Mouse (Mus musculus) bone marrow, adult 2 months (tissue): ENCODE measurements around the gene Atp7a. TPM values are rescaled to one million over a fixed set of nuclear protein-coding genes. Genes with fewer than 3 reads are reported as not detected.
A peak's percentile ranks its signal among the peaks of the same experiment; 100 is the strongest.
"Not testable (repeated sequence)": the region's sequence is repeated elsewhere in the genome, so short reads cannot be mapped to it uniquely, and the experiment has no call there.

Source experiments
- H3K27ac ChIP-seq: fragments of 200-500 bp; 2 replicates; pipeline ENCODE4 v1.5.1; 2012; ENCODE audit warnings: low read depth, mild to moderate bottlenecking, control low read depth, inconsistent platforms, low read length; ENCODE audit not compliant: control insufficient read depth, poor library complexity, insufficient read depth
- H3K4me1 ChIP-seq: fragments of 200-500 bp; 2 replicates; pipeline ENCODE4 v1.6.1; 2011; ENCODE audit warnings: low read length; ENCODE audit not compliant: control insufficient read depth, insufficient read depth
- H3K4me3 ChIP-seq: fragments of 200-500 bp; replicated peaks from 2 replicates; pipeline ENCODE3; 2011; ENCODE audit warnings: mild to moderate bottlenecking, low read depth, low read length, control low read depth; ENCODE audit not compliant: control insufficient read depth
- CTCF ChIP-seq: fragments of 200-500 bp; IDR thresholded peaks from 2 replicates; pipeline ENCODE4 v1.5.1; 2011; ENCODE audit warnings: low read length, control low read depth; ENCODE audit not compliant: control insufficient read depth, insufficient read depth
- POLR2A ChIP-seq: fragments of 200-500 bp; IDR thresholded peaks from 2 replicates; pipeline ENCODE4 v1.6.1; 2011; ENCODE audit warnings: low read depth, mild to moderate bottlenecking, control low read depth, low read length, borderline replicate concordance; ENCODE audit not compliant: control insufficient read depth
- WGBS: fragments of 180-500 bp; shearing (Covaris S2); methylation state at CpG from one replicate; pipeline ENCODE4 v1.1.7; 2018; 5-methylcytosine and 5-hydroxymethylcytosine counted together
- polyA plus RNA-seq: library from polyadenylated mRNA; stranded (reverse); fragments of >200 nt; gene quantifications from 2 replicates; pipeline ENCODE4 v1.2.4, GENCODE M21; 2011; ENCODE audit warnings: low replicate concordance; ENCODE audit not compliant: missing spikeins, insufficient read depth, insufficient read length

Atp7a gene
- 0.59 and 5.5 TPM in 2 replicates for polyA plus RNA-seq

- Histone ChIP-seq H3K27ac (peak within 1 kb of the TSS; percentile 79), H3K4me3 (peak within 1 kb of the TSS; percentile 78), H3K4me1 (no peaks in the 10 kb centered on the region; the same call in 1 of the 2 replicates)
- TF ChIP-seq POLR2A (peak; percentile 92), CTCF (peak; percentile 82)
- WGBS: 12% methylated on average over 36 of the region's 36 CpGs
These were observed at the start of gene Atp7a for GRCm38 (mm10) chrX:106026418-106027342. Atp7a (plus strand) TSS chrX:106027276.

GRCm38 (mm10) chrX:106001605-106002004 is 25.5 kb upstream of the Atp7a start:
- no peak overlapping the region for H3K27ac ChIP-seq
- H3K4me1 ChIP-seq: no peaks in the 10 kb centered on the region
- 65% methylated on average over 1 of the region's 1 CpGs for WGBS
- TF ChIP-seq POLR2A (no peak), CTCF (no peak)
- no peak overlapping the region for H3K4me3 ChIP-seq

GRCm38 (mm10) chrX:106010762-106011161 is 16.3 kb upstream of the Atp7a start:
- WGBS: 15% methylated on average over 3 of the region's 3 CpGs
- no peak for TF ChIP-seq CTCF
- no peak for TF ChIP-seq POLR2A
- H3K4me3 ChIP-seq: peak overlapping the region; percentile 98
- no peaks in the 10 kb centered on the region for H3K4me1 ChIP-seq
- H3K27ac ChIP-seq: no peak overlapping the region; the same call in 1 of the 2 replicates

DNA sequence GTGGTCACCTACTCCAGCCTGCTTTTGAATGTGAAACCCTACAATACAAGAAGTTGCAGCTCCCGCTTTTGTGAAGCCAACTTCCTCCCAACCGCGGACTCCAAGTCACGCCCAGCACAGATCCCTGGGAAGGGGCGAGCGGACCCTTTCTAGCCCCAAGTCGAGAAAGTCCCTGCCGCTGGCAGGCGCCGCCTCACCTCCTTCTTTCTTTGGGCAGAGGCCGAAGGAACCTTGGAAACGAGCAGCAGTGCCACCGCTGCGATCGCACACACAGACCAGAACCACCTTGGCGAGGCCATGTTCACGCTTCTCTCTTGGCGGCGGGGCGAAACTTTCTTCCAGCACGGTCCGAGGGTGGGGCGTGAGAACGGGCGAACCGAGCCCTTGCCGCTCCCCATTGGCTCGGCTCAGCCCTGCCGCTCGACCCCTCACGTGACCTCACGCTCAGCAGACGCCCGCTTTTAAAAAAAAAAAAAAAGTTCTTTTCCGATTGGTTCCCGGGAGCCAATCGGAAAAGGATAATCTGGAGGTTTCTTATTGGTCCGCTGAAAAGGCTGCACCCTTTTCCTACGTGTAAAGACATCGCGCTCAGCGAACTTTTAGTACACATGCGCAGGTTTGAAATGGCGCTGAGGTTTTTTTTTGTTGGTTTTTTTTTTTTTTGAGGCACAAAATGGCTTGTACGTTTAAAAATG is 15.5 kb upstream of the Atp7a start, which contains the start of gene Magt1:
Gene Magt1 (minus strand): TSS at position 442 of the 695 bp plus-strand sequence.
- Histone ChIP-seq H3K4me3 (peak within 1 kb of the TSS; percentile 98), H3K27ac (peak within 1 kb of the TSS; percentile 97), H3K4me1 (no peaks in the 10 kb centered on the region)
- TF ChIP-seq POLR2A (peak; percentile 87), CTCF (no peak)
- 8% methylated on average over 44 of the region's 45 CpGs for WGBS

GRCm38 (mm10) chrX:106012559-106012958 is 14.5 kb upstream of the Atp7a start:
- WGBS: 56% methylated on average over 3 of the region's 3 CpGs
- Histone ChIP-seq H3K27ac (no peak overlapping the region), H3K4me1 (no peaks in the 10 kb centered on the region), H3K4me3 (no peak overlapping the region)
- no peak for TF ChIP-seq POLR2A
- TF ChIP-seq CTCF: no peak

DNA sequence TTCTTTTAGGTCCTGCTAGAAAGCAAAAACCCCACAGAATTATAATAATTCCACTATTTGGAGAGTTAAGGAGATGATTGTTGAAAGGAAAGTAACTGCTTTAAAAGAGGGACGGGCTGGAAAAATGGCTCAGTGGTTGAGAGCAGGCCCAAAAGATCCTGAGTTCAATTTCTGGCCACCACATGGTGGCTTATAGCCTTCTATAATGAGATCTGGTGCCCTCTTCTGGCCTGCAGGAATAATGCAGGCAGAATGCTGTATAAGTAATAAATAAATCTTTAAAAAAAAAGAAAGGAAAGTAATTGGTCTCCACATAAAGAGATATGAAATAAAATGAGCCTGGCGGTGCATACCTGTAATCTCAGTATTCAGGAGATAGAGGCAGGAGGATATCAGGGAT is 13.9 kb upstream of the Atp7a start:
- TF ChIP-seq POLR2A (no peak), CTCF (no peak)
- 16% methylated on average over 2 of the region's 2 CpGs for WGBS
- Histone ChIP-seq H3K4me1 (no peaks in the 10 kb centered on the region), H3K4me3 (no peak overlapping the region), H3K27ac (no peak overlapping the region)

- WGBS: 49% methylated on average over 2 of the region's 2 CpGs
- not testable (repeated sequence) for H3K27ac ChIP-seq, H3K4me1 ChIP-seq, H3K4me3 ChIP-seq
These were observed 12.2 kb upstream of the Atp7a start for GRCm38 (mm10) chrX:106014741-106015377.

DNA sequence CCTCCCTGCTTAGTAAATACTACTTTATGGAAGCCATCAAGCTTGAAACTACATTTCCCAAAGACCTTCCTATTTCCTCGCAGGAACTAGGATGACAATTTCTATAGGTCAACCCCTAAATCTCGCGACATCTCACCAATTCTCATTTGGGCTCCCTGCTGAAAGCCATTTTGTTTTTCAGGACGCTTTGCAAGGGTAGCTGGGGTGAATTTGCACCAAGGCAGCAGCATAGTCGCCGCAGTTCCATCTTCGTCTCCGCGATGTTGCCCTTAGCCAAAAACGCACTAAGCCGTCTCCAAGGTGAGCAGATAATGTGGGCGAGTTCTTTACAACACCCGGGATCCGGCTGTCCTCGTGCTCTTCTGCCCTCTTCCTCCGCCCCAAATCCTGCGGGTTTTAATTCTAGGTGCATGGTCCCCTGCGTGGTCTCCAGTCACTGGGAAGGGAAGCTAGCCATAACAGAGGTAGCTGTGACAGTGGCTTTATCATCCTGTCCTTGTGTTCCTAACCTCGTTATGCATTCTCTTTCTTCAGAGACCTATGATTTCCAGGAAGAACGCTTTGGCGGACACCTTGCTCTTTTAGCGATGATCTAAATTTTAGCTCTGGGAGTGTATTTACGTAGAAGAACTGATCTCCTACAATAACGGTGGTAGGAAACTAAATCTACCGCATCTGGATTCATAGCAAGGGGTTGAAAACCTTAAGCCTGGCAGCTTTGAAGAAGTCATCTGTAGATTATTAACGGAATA is 11.3 kb upstream of the Atp7a start, which contains the start of gene Cox7b:
Gene Cox7b (plus strand): TSS at position 130 of the 752 bp plus-strand sequence.
- Histone ChIP-seq H3K4me3 (peak within 1 kb of the TSS; percentile 79), H3K27ac (peak within 1 kb of the TSS; percentile 59), H3K4me1 (no peaks in the 10 kb centered on the region)
- WGBS: 8% methylated on average over 26 of the region's 26 CpGs
- no peak for TF ChIP-seq CTCF
- TF ChIP-seq POLR2A: no peak
